Mouse (Mus musculus): ENCODE results near the gene Sec24d. TPM values are rescaled to one million over a fixed set of nuclear protein-coding genes. Genes with fewer than 3 reads are reported as not detected.

The Sec24d gene
- total and polyA plus RNA-seq, 2 experiments from 2014 or later, result 48.8 to 72.0 TPM

DNA sequence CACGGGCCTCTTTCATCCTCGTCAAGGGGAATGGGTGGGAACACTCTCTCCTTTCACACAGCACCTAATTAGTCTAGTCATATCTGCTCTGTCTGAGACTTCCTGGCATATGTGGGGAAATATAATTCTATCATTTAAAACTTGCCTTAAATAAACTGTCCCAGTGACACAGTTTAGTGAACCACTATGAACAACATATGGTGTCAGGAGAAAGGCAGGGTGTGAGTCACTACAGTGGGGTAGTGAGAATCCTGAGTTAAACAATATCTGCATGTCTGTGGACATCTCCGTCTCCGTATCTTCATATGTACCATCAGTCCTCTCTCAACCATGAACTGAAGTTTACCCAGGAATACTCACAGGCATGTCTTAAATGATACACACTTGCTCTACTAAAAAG is 123.9 kb downstream of the Sec24d start:
- Histone ChIP-seq H3K9me3 (replicated peaks; ENCODE audit: control insufficient read depth, low read length) (no peaks in the 10 kb centered on the region), H3K4me1 (ENCODE audit: control insufficient read depth, insufficient read depth) (no peaks in the 10 kb centered on the region), H3K4me2 (ENCODE audit: low read depth, low read length) (no peak overlapping the region), H3K36me3 (replicated peaks; ENCODE audit: control insufficient read depth, insufficient read depth, low read length) (no peaks in the 10 kb centered on the region), H3K27me3 (ENCODE audit: control insufficient read depth, insufficient read depth, low read length) (no peaks in the 10 kb centered on the region), H3K27ac (ENCODE audit: low read depth) (no peak overlapping the region), H3K4me3 (ENCODE audit: low read depth, low read length) (no peak overlapping the region), H3K9ac (replicated peaks; ENCODE audit: low read depth, low read length) (no peak overlapping the region)
- ATAC-seq (ENCODE audit: insufficient read depth, low read depth), result no peak
- WGBS, result 65% methylated on average over 4 of the region's 4 CpGs
- DNase-seq (ENCODE audit: low spot score), result no peak
- no peak for TF ChIP-seq CTCF (IDR thresholded peaks at IDR 0.05; ENCODE audit: low read depth)
- TF ChIP-seq EP300 (IDR thresholded peaks at IDR 0.05; ENCODE audit: low read depth), result no peak

DNA sequence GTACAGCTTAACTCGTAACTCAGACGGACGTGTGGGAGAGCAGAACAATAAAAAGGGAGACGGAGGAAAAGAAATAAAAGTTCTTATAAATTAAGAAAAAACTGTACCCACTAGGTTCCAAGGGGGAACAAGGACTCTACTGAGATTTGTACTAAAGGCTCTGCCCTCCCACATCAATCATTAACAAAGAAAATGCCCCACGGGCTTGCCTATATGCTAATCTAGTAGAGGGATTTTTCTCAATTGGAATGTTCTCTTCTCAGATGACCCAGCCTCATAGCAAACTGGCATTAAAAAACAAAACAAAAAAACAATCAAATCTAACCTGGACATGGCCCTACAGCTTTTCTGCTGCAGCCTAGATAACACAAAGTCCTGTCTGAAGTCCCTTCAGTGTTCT is 128.4 kb downstream of the Sec24d start:
- H3K36me3 ChIP-seq (replicated peaks; ENCODE audit: control insufficient read depth, insufficient read depth, low read length), result no peaks in the 10 kb centered on the region
- no peak for ATAC-seq (ENCODE audit: insufficient read depth, low read depth)
- H3K9me3 ChIP-seq (replicated peaks; ENCODE audit: control insufficient read depth, low read length), result no peaks in the 10 kb centered on the region

DNA sequence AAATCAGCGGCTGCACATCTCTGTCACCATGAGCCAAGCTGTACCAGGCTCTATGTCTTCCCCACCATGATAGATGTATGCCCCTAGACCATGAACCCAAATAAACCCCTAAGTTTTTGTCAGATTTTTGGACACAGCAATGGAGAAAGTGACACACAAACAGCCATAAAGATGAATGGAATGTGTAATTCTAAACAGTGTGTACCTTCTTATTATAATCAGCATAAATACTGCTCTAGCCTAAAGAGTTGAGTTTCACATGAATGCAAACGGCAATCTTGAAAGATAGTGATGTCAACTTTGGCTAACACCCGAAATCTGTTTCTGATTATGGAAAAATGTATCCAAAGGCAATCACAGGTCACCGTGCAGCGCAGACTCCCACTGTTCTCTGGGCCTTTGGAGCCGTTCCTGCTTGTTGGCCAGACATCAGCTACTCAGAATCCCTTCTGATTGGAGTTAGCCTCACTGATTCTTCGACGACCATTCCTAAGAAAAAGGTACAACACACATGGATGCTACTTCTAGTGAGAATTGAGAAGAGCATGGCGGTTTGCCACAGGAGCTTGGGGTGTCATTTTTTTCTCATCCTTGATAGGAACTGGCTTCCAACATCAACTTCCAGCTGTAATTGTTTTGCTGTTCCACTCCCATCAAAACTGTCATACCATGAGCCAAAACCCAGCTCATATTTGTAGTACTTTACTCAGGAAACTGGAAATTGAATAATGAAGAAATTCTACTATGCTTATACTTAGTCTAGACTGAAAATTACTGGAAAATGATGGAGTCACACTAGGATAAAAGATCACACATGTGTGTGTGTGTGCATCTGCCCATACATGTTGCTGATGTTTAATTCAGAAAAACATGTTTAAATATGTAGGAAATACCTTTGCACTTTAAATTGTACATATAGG is 130.6 kb downstream of the Sec24d start:
- Histone ChIP-seq H3K4me1 (ENCODE audit: control insufficient read depth, insufficient read depth) (no peaks in the 10 kb centered on the region), H3K9ac (replicated peaks; ENCODE audit: low read depth, low read length) (no peak overlapping the region), H3K4me3 (ENCODE audit: low read depth, low read length) (no peak overlapping the region), H3K36me3 (replicated peaks; ENCODE audit: control insufficient read depth, insufficient read depth, low read length) (no peaks in the 10 kb centered on the region), H3K4me2 (ENCODE audit: low read depth, low read length) (no peak overlapping the region), H3K27ac (ENCODE audit: low read depth) (no peak overlapping the region), H3K9me3 (replicated peaks; ENCODE audit: control insufficient read depth, low read length) (no peaks in the 10 kb centered on the region), H3K27me3 (ENCODE audit: control insufficient read depth, insufficient read depth, low read length) (no peaks in the 10 kb centered on the region)
- TF ChIP-seq CTCF (IDR thresholded peaks at IDR 0.05; ENCODE audit: low read depth) (no peak), EP300 (IDR thresholded peaks at IDR 0.05; ENCODE audit: low read depth) (no peak)
- WGBS, result 64% methylated on average over 9 of the region's 9 CpGs
- DNase-seq (ENCODE audit: low spot score) (no peak), ATAC-seq (ENCODE audit: insufficient read depth, low read depth) (no peak)

More for the DNA sequence above, 128.4 kb downstream of the Sec24d start:
- Histone ChIP-seq H3K27ac (ENCODE audit: low read depth) (no peak overlapping the region), H3K27me3 (ENCODE audit: control insufficient read depth, insufficient read depth, low read length) (no peaks in the 10 kb centered on the region), H3K4me1 (ENCODE audit: control insufficient read depth, insufficient read depth) (no peaks in the 10 kb centered on the region), H3K9ac (replicated peaks; ENCODE audit: low read depth, low read length) (no peak overlapping the region), H3K4me2 (ENCODE audit: low read depth, low read length) (no peak overlapping the region), H3K4me3 (ENCODE audit: low read depth, low read length) (no peak overlapping the region)
- WGBS, result 83% methylated on average over 5 of the region's 5 CpGs
- TF ChIP-seq CTCF (IDR thresholded peaks at IDR 0.05; ENCODE audit: low read depth) (no peak), EP300 (IDR thresholded peaks at IDR 0.05; ENCODE audit: low read depth) (no peak)
- DNase-seq (ENCODE audit: low spot score), result no peak

DNA sequence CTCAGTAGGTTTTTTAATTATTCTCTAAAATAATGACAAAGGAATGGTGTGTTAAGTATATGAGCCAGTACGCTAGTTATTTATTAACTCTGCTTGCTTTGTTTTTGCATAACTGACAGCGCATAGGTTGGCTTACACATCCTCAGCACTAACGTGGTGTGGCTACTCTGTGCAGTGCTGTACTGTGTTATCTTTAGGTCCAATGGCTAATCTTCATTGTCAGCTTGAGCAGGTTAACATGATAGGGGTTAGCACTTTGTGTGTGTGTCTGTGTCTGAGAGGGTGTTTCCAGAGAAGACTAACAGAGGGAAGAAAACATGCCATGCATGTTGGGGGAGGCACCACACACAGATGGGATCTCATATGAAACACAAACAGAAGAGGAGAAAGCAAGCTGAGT is 137.7 kb downstream of the Sec24d start:
- H3K4me3 ChIP-seq (ENCODE audit: low read depth, low read length), result no peak overlapping the region
- no peaks in the 10 kb centered on the region for H3K27me3 ChIP-seq (ENCODE audit: control insufficient read depth, insufficient read depth, low read length)
- no peak for TF ChIP-seq CTCF (IDR thresholded peaks at IDR 0.05; ENCODE audit: low read depth)
- no peak for TF ChIP-seq EP300 (IDR thresholded peaks at IDR 0.05; ENCODE audit: low read depth)
- H3K9ac ChIP-seq (replicated peaks; ENCODE audit: low read depth, low read length), result no peak overlapping the region
- H3K4me2 ChIP-seq (ENCODE audit: low read depth, low read length), result no peak overlapping the region
- no peaks in the 10 kb centered on the region for H3K9me3 ChIP-seq (replicated peaks; ENCODE audit: control insufficient read depth, low read length)
- H3K36me3 ChIP-seq (replicated peaks; ENCODE audit: control insufficient read depth, insufficient read depth, low read length), result no peaks in the 10 kb centered on the region
- WGBS, result 65% methylated on average over 3 of the region's 3 CpGs
- no peak for DNase-seq (ENCODE audit: low spot score)
- H3K4me1 ChIP-seq (ENCODE audit: control insufficient read depth, insufficient read depth), result no peaks in the 10 kb centered on the region
- no peak for ATAC-seq (ENCODE audit: insufficient read depth, low read depth)
- no peak overlapping the region for H3K27ac ChIP-seq (ENCODE audit: low read depth)

DNA sequence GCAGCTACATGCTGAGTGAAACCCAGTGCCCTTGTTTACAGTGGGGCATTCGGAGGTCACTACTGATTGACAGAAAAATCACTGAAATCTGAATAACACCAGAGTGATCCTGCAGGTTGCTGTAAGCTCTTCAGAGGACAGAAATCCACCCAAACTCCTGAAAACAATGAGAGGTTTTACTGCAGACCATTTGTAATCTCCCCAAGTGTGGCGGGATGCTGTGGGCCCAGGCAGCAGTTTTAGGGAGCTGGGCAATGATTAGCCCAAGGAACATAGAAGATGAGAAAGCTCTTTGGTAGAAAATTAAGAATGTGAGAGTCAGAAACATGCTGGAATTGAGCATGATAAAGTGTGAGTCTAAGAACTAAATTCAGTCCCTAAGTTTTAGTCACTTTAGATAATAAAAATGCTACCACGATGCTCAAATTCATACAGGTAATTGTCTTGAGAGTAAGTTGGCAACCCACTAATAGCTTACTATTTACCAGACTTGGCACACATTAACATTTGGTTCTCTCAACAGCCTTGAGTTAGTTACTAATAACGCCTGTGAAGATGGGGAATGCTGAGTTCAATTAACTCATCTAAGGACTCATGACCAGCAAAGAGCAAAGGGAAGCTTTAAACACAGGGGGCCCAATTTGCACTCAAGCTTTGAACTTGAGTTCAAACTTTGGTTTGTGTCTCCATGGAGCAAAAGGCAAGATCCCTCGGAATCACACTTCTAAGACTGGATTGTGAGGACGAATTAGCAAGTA is 144.7 kb downstream of the Sec24d start:
- ATAC-seq (ENCODE audit: insufficient read depth, low read depth), result no peak
- WGBS, result 72% methylated on average over 6 of the region's 6 CpGs

More for the DNA sequence above, 144.7 kb downstream of the Sec24d start:
- Histone ChIP-seq H3K4me3 (ENCODE audit: low read depth, low read length) (no peak overlapping the region), H3K9ac (replicated peaks; ENCODE audit: low read depth, low read length) (no peak overlapping the region), H3K4me2 (ENCODE audit: low read depth, low read length) (no peak overlapping the region), H3K36me3 (replicated peaks; ENCODE audit: control insufficient read depth, insufficient read depth, low read length) (no peaks in the 10 kb centered on the region), H3K27me3 (ENCODE audit: control insufficient read depth, insufficient read depth, low read length) (no peaks in the 10 kb centered on the region), H3K9me3 (replicated peaks; ENCODE audit: control insufficient read depth, low read length) (no peaks in the 10 kb centered on the region), H3K27ac (ENCODE audit: low read depth) (no peak overlapping the region), H3K4me1 (ENCODE audit: control insufficient read depth, insufficient read depth) (no peaks in the 10 kb centered on the region)
- TF ChIP-seq EP300 (IDR thresholded peaks at IDR 0.05; ENCODE audit: low read depth), result no peak
- no peak for TF ChIP-seq CTCF (IDR thresholded peaks at IDR 0.05; ENCODE audit: low read depth)
- DNase-seq (ENCODE audit: low spot score), result no peak
